Comparison of ENCODE assay signal across 8 mouse cellular contexts in genomic region chr8:123423441-123423840, GRCm38 (mm10). TPM values are rescaled to one million over a fixed set of nuclear protein-coding genes. Genes with fewer than 3 reads are reported as not detected.
DNase-seq lines count a peak whose midpoint lies in the region; ATAC-seq and TF ChIP-seq lines count a peak whose summit lies in the region.

Gene Def8 (plus strand): TSS chr8:123423527.

- H3K4me1 ChIP-seq in thymus, adult 2 months (replicated peaks; ENCODE audit: control insufficient read depth, insufficient read depth, low read length) = no peaks in the 10 kb centered on the region
- H3K4me1 ChIP-seq in forebrain, embryonic 14.5 days (ENCODE audit: control insufficient read depth, insufficient read depth, low read length) = no peaks in the 10 kb centered on the region
- H3K4me1 ChIP-seq in hindbrain, embryonic 12.5 days = no peaks in the 10 kb centered on the region
- no peaks in the 10 kb centered on the region; the same call in 1 of the 2 replicates for H3K4me1 ChIP-seq in limb, embryonic 12.5 days (replicated peaks)
- peaks cover 3% of the 10 kb centered on the region; the same call in 1 of the 2 replicates for H3K4me1 ChIP-seq in stomach, embryonic 15.5 days

- ATAC-seq in forebrain, embryonic 14.5 days = no peak
- no peak for ATAC-seq in hindbrain, embryonic 12.5 days (ENCODE audit: low FRiP score)
- no peak for ATAC-seq in limb, embryonic 12.5 days (ENCODE audit: insufficient number of reproducible peaks, insufficient read depth, low FRiP score, low TSS enrichment, low read depth)
- no peak for ATAC-seq in stomach, embryonic 15.5 days (ENCODE audit: insufficient read depth, low FRiP score, low read depth)

- no peaks in the 10 kb centered on the region for H3K36me3 ChIP-seq in thymus, adult 2 months (ENCODE audit: control insufficient read depth, insufficient read depth, low read length)
- H3K36me3 ChIP-seq in forebrain, embryonic 14.5 days (ENCODE audit: control insufficient read depth, insufficient read depth, low read length) = peaks cover 50% of the 10 kb centered on the region
- H3K36me3 ChIP-seq in hindbrain, embryonic 12.5 days = peaks cover 33% of the 10 kb centered on the region
- no peaks in the 10 kb centered on the region for H3K36me3 ChIP-seq in limb, embryonic 12.5 days
- no peaks in the 10 kb centered on the region for H3K36me3 ChIP-seq in stomach, embryonic 15.5 days

- no peak for TF ChIP-seq CTCF in thymus, adult 2 months (IDR thresholded peaks at IDR 0.05; ENCODE audit: borderline replicate concordance, control insufficient read depth, extremely low read depth, insufficient read depth, low read length, poor library complexity)

- peaks cover 20% of the 10 kb centered on the region; the same call in 1 of the 2 replicates for H3K9me3 ChIP-seq in forebrain, embryonic 14.5 days (replicated peaks; ENCODE audit: control insufficient read depth, low read length)
- peaks cover 23% of the 10 kb centered on the region for H3K9me3 ChIP-seq in hindbrain, embryonic 12.5 days (replicated peaks)
- peaks cover 21% of the 10 kb centered on the region for H3K9me3 ChIP-seq in limb, embryonic 12.5 days
- peaks cover 6% of the 10 kb centered on the region; the same call in 1 of the 2 replicates for H3K9me3 ChIP-seq in stomach, embryonic 15.5 days

- H3K9ac ChIP-seq in forebrain, embryonic 14.5 days (ENCODE audit: low read length) = no peak within 1 kb of the TSS
- H3K9ac ChIP-seq in hindbrain, embryonic 12.5 days = no peak within 1 kb of the TSS
- H3K9ac ChIP-seq in limb, embryonic 12.5 days (replicated peaks) = no peak within 1 kb of the TSS
- H3K9ac ChIP-seq in stomach, embryonic 15.5 days = no peak within 1 kb of the TSS

- peak within 1 kb of the TSS; percentile 12; the same call in 1 of the 2 replicates for H3K4me2 ChIP-seq in forebrain, embryonic 14.5 days (ENCODE audit: low read length)
- H3K4me2 ChIP-seq in hindbrain, embryonic 12.5 days (replicated peaks) = 0 out of 2 replicates have a peak within 1 kb of the TSS, but pooled peaks have one; percentile 19
- peak within 1 kb of the TSS; percentile 43 for H3K4me2 ChIP-seq in limb, embryonic 12.5 days
- H3K4me2 ChIP-seq in stomach, embryonic 15.5 days = peak within 1 kb of the TSS; percentile 53

- no peaks in the 10 kb centered on the region for H3K27me3 ChIP-seq in thymus, adult 2 months (ENCODE audit: control insufficient read depth, insufficient read depth, low read length)
- no peaks in the 10 kb centered on the region for H3K27me3 ChIP-seq in forebrain, embryonic 14.5 days (replicated peaks; ENCODE audit: control insufficient read depth, insufficient read depth, low read length)
- no peaks in the 10 kb centered on the region for H3K27me3 ChIP-seq in hindbrain, embryonic 12.5 days
- no peaks in the 10 kb centered on the region; the same call in 1 of the 2 replicates for H3K27me3 ChIP-seq in limb, embryonic 12.5 days
- H3K27me3 ChIP-seq in stomach, embryonic 15.5 days (replicated peaks) = no peaks in the 10 kb centered on the region

- WGBS in thymus, adult 2 months = 92% methylated on average over 7 of the region's 7 CpGs
- WGBS in forebrain, embryonic 14.5 days = 82% methylated on average over 7 of the region's 7 CpGs
- 78% methylated on average over 7 of the region's 7 CpGs for WGBS in hindbrain, embryonic 12.5 days
- 68% methylated on average over 7 of the region's 7 CpGs for WGBS in limb, embryonic 12.5 days
- 75% methylated on average over 7 of the region's 7 CpGs for WGBS in stomach, embryonic 15.5 days

- no peak within 1 kb of the TSS for H3K27ac ChIP-seq in thymus, adult 2 months (ENCODE audit: control insufficient read depth, insufficient read depth, low read length)
- no peak within 1 kb of the TSS for H3K27ac ChIP-seq in forebrain, embryonic 14.5 days (ENCODE audit: low read depth, low read length)
- H3K27ac ChIP-seq in hindbrain, embryonic 12.5 days = no peak within 1 kb of the TSS
- no peak within 1 kb of the TSS for H3K27ac ChIP-seq in limb, embryonic 12.5 days
- H3K27ac ChIP-seq in stomach, embryonic 15.5 days = no peak within 1 kb of the TSS

- H3K4me3 ChIP-seq in thymus, adult 2 months (ENCODE audit: control insufficient read depth, insufficient read depth, low read length) = no peak within 1 kb of the TSS
- H3K4me3 ChIP-seq in forebrain, embryonic 14.5 days (ENCODE audit: low read depth, low read length) = no peak within 1 kb of the TSS
- H3K4me3 ChIP-seq in hindbrain, embryonic 12.5 days = no peak within 1 kb of the TSS
- peak within 1 kb of the TSS; percentile 16; the same call in 1 of the 2 replicates for H3K4me3 ChIP-seq in limb, embryonic 12.5 days (replicated peaks)
- peak within 1 kb of the TSS; percentile 23; the same call in 1 of the 2 replicates for H3K4me3 ChIP-seq in stomach, embryonic 15.5 days (replicated peaks)

- TF ChIP-seq POLR2A in thymus, adult 2 months (IDR thresholded peaks at IDR 0.05; ENCODE audit: control insufficient read depth, extremely low read depth, insufficient read depth, low read length, poor library complexity) = no peak

- DNase-seq in thymus, adult 2 months = no peak
- DNase-seq in thymus, postnatal 14 days = no peak
- DNase-seq in forebrain, embryonic 14.5 days (ENCODE audit: low spot score) = no peak
- no peak for DNase-seq in cerebellum, adult 11 months
- no peak for DNase-seq in embryo, embryonic 10.5 days (ENCODE audit: low spot score)

RNA-seq across cellular contexts. Expression of gene Def8, which starts in this region (rescaled TPM):
- 31.1 and 32.6 TPM in 2 replicates for polyA plus RNA-seq in thymus, adult 2 months (2012; rRNA removed)
- 44.3 and 48.4 TPM in 2 replicates for polyA plus RNA-seq in forebrain, embryonic 14.5 days (2014; fragmentation: Nextera tagmentation; extraction: Ambion mirVana)
- polyA plus RNA-seq in hindbrain, embryonic 12.5 days (2016; fragmentation: Nextera tagmentation; extraction: Ambion mirVana) = 40.1 and 42.5 TPM in 2 replicates
- 40.4 and 40.6 TPM in 2 replicates for polyA plus RNA-seq in limb, embryonic 12.5 days (2016; fragmentation: Nextera tagmentation; extraction: Ambion mirVana)
- polyA plus RNA-seq in stomach, embryonic 15.5 days (2015; fragmentation: Nextera tagmentation; extraction: Ambion mirVana) = 24.9 and 28.1 TPM in 2 replicates

Comparison
In these comparisons a context has a peak if more than half of its experiments do, and no peak if none do; other contexts are left out.
1. H3K4me3 ChIP-seq: peak in limb, embryonic 12.5 days (single experiment) and stomach, embryonic 15.5 days (single experiment); none in thymus, adult 2 months (single experiment), forebrain, embryonic 14.5 days (single experiment) and hindbrain, embryonic 12.5 days (single experiment).
2. Peak in every context shown above with its lines, with median percentiles within 50 percentile points of each other: H3K4me2 ChIP-seq.